Mouse (Mus musculus): Measurements from ENCODE around the gene Gna15.

Gene Gna15

DNA sequence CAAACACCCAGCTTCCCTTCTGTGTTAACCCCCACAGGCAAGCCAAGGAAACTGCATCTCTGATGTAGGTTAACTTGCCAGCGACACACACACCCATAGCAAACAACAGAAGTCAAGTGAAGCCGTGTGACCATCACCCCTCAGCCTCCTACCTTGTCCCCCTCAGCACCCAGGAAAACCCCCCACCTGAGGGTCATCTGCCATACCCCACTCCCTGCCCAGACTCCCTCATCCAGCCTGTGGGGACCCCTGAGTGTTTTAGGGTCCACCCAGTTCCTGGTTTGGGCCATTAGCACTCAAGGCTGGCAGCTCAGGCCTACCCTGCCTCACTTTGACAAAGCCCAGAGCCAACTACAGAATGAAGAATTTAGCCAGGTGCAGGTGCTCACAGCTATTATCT is 58.0 kb downstream of the Gna15 start:
- no peak for DNase-seq

DNA sequence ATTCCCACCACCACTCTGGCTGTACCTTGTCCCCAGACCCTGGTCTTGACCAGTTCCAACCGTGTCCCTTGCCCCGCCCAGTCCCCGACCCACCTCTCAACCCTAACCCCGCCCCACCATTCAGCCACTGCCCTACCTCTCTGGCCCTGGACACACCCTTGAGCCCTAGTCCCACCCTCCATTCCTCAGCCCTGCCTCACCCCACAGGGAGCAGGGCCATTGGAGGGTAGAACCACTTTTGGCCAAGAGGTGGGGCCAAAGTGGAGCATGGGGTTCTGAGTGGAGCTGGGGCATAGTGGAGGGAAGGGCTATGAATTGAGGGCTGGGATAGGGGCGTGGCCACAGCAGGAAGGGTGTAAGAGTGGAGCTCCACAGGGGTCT is 58.8 kb downstream of the Gna15 start:
- no peak for DNase-seq

GRCm38 (mm10) chr10:81464405-81465264 is 59.4 kb downstream of the Gna15 start:
- DNase-seq: peak; percentile 65

GRCm38 (mm10) chr10:81463531-81463930 is 60.5 kb downstream of the Gna15 start:
- DNase-seq: no peak

GRCm38 (mm10) chr10:81462917-81463316 is 61.1 kb downstream of the Gna15 start:
- no peak for DNase-seq

DNA sequence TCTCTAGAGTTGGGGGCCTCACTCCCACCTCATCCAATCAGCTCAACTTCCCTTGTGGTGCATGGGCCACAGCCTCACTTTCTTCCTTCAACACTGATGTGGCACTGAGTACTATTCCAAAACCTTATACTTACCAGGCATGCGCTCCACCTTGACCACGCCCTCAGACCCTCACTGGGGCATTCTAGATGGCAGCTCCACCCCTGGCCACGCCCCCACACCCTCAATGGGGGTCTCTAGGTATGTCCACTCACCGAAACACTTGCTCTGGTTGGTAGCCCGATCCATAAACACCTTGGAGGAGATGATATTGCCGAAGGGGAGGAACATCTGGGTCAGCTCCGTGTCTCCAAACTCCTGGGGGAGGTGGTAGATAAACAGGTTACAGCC is 61.6 kb downstream of the Gna15 start:
- DNase-seq: no peak

GRCm38 (mm10) chr10:81461673-81462414 is 62.2 kb downstream of the Gna15 start:
- peak in 1 of 2 experiments; percentile 24 for DNase-seq

- no peak for DNase-seq
Observed at GRCm38 (mm10) chr10:81460951-81461350, 63.1 kb downstream of the Gna15 start.

- DNase-seq: no peak
Observed at GRCm38 (mm10) chr10:81460471-81460870, 63.6 kb downstream of the Gna15 start.

- DNase-seq: no peak
Observed at GRCm38 (mm10) chr10:81459399-81459798, 64.6 kb downstream of the Gna15 start.

DNA sequence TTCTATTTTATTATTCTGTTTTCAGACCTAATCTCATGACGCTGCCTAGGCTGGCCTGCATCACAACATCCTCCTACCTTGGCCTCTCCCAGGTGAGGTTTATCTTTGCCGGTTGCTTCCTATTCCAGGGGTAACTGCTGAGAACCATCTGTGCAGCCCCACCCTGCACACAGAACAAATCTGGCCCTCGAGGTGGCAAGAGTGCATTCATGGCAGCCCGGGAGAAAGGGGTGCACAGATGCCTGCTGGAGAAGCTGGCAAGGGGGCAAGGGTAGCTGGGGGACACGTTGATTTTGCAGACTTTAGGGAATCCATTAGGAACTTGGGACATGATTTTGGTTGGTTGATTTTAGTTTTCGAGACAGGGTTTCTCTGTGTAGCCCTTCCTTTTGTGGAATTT is 65.8 kb downstream of the Gna15 start:
- DNase-seq: no peak

- no peak for DNase-seq
Observed at GRCm38 (mm10) chr10:81457624-81458023, 66.4 kb downstream of the Gna15 start.

DNA sequence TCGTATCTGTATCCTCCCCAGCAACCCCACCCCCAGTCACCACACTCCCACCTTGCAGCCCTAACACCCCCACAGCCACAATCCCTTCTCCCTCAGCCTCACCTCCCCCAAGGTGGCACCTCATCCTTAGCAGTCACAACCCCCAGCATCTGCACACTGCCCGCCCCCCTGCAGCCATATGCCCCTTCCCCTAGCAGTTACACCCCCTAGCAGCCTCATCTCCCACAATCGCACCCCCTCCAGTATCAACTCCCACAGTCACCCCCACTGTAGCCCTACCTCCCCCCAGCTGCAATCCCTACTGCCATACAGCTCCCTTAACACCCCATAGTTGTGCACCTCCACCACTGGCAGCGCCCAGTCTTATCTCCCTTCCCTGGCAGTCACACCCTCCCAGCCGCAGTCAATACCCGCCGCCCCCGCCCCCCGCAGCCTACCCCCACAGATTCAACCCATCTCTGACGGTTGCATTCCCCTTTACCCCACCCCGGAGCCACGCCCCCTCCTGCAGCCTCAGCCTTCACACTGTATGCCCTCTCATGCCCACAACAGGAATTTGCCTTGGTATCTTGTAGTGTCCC is 67.0 kb downstream of the Gna15 start:
- no peak for DNase-seq

DNA sequence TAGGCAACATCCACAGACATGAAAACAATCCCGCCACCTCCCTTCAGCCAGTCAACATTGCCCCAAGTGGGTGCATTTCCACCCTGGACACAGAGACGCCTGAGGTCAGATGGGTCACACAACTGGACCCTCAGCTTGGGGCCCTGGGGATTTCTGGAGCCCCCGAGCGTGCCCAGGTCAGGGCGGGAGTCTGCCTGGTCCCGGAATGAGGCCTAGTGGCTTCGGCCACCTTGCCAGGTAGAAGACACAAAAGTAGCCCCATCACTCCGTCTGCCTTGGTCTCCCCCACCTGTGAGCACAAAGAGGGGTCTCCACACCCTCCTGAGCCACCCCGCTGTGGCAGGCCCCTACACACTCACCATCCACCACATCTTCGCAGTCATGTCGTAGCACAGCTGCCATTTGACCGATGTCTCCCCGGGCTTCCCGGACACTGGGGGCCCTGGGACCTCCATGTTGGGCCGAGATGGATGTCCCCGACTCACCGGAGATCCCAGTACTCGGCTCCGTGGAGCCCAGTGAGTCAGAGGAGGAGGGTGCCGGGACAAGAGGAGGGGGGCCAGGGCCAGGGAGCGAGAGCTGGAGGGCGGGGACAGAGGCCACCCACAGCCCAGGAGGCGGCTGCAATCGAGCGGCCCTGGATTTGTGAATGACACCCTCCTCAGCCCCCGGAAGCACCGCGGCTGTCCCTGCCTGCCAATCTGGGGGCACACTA is 68.7 kb downstream of the Gna15 start, which contains the start of gene Nfic:
Gene Nfic, minus strand, starts transcription at position 455 of the 715 bp plus-strand sequence.
- no peak for DNase-seq

- no peak for DNase-seq
Observed at GRCm38 (mm10) chr10:81454106-81454505, 69.9 kb downstream of the Gna15 start.

- DNase-seq: no peak
Observed at GRCm38 (mm10) chr10:81452947-81453288, 71.1 kb downstream of the Gna15 start.
